Mouse (Mus musculus) monocyte, adult 59 days (primary cell): ENCODE results near the gene Gm20914. TPM values are rescaled to one million over a fixed set of nuclear protein-coding genes. Genes with fewer than 3 reads are reported as not detected.

ENCODE experiments used
- total RNA-seq, 2 experiments: library from RNA; stranded (reverse); gene quantifications; one replicate each; pipeline ENCODE4 v1.2.4; 2023

The Gm20914 gene
- total RNA-seq = not detected

DNA sequence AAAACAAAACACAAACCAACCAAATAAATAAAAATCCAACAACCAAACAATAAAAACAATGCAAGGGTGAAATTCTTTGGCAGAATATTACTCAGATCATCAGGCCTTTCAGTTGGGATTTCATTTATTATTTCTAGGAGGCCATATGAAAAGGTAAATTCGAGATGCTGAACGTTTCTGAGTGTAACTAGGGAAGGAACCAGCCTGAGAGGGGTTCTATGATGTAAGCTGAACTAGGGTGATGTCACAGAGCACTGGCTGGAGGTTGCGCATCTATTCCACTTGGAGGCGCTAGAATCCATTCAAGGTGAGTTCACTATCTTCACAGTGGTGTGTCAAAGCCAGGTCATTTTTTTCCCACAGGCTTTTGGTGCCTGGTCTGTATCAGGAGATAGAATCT is at the start of gene Gm20914:
Gene Gm20914, plus strand, starts transcription at position 301 of the 400 bp plus-strand sequence.

Other genes starting within 250 kb of the Gm20914 start
- not detected for gene Gm21854, start 69.0 kb upstream of the Gm20914 start, total RNA-seq
- gene Gm28171, start 67.4 kb downstream of the Gm20914 start, total RNA-seq = not detected
- not detected for gene Gm21778, start 216.5 kb downstream of the Gm20914 start, total RNA-seq